Mouse (Mus musculus) hindbrain, embryonic 14.5 days (tissue): ENCODE data around the gene Ifi27. TPM values are rescaled to one million over a fixed set of nuclear protein-coding genes. Genes with fewer than 3 reads are reported as not detected.

ENCODE experiments used
- ATAC-seq: fragments of 200-750 bp; cut with Nextera tagmentation; 2 replicates; pipeline ENCODE4 v1.8.0; 2017; ENCODE audit warnings: moderate number of reproducible peaks, mild to moderate bottlenecking, moderate TSS enrichment, moderate library complexity; ENCODE audit not compliant: low FRiP score
- DNase-seq: peaks from one replicate; pipeline ENCODE4 v3.0.0-alpha.2; 2015; ENCODE audit warnings: low spot score
- H3K27ac ChIP-seq: fragments of 300-500 bp; sonication (generic); 2 replicates; pipeline ENCODE4 v1.5.1; 2014; ENCODE audit warnings: mild to moderate bottlenecking, moderate library complexity
- H3K27me3 ChIP-seq: fragments of 300-500 bp; sonication (generic); 2 replicates; pipeline ENCODE4 v1.6.1; 2014; ENCODE audit warnings: mild to moderate bottlenecking, low read length, mixed read lengths; ENCODE audit not compliant: control insufficient read depth, insufficient read depth
- H3K36me3 ChIP-seq: fragments of 300-500 bp; sonication (generic); replicated peaks from 2 replicates; pipeline ENCODE4 v1.6.1; 2014; ENCODE audit not compliant: control insufficient read depth, insufficient read depth
- H3K4me1 ChIP-seq: fragments of 300-500 bp; sonication (generic); replicated peaks from 2 replicates; pipeline ENCODE4 v1.6.1; 2014; ENCODE audit warnings: antibody characterized with exemption, low read length, mixed read lengths; ENCODE audit not compliant: control insufficient read depth, insufficient read depth
- H3K4me2 ChIP-seq: fragments of 300-500 bp; sonication (generic); replicated peaks from 2 replicates; pipeline ENCODE4 v1.6.1; 2014; ENCODE audit warnings: mild to moderate bottlenecking, moderate library complexity
- H3K4me3 ChIP-seq: fragments of 300-500 bp; sonication (generic); replicated peaks from 2 replicates; pipeline ENCODE4 v1.5.1; 2014; ENCODE audit warnings: mild to moderate bottlenecking, low read length
- H3K9ac ChIP-seq: fragments of 300-500 bp; sonication (generic); 2 replicates; pipeline ENCODE4 v1.6.1; 2014
- H3K9me3 ChIP-seq: fragments of 300-500 bp; sonication (generic); 2 replicates; pipeline ENCODE4 v1.6.1; 2016; ENCODE audit warnings: low read length; ENCODE audit not compliant: control insufficient read depth
- WGBS: fragments of 180-500 bp; shearing (Covaris S2); extraction: QIAGEN DNeasy Blood & Tissue Kit; methylation state at CpG from one replicate; pipeline ENCODE4 v1.1.7; 2014; 5-methylcytosine and 5-hydroxymethylcytosine counted together
- polyA plus RNA-seq: library from polyadenylated mRNA; unstranded; fragments of >200 nt; fragmentation: Nextera tagmentation; extraction: Ambion mirVana; gene quantifications from 2 replicates; pipeline ENCODE4 v1.2.1, GENCODE M21; 2014

Ifi27 gene
- polyA plus RNA-seq, 1 experiment from 2014 or later: 10.4 TPM

GRCm38 (mm10) chr12:103407720-103408119 lies 26.3 kb upstream of the Ifi27 start, which contains the start of gene 9330161L09Rik:
Gene 9330161L09Rik (minus strand): TSS chr12:103407820.
- no peak within 1 kb of the TSS for H3K4me2 ChIP-seq
- H3K27me3 ChIP-seq: no peaks in the 10 kb centered on the region
- DNase-seq (no peak), ATAC-seq (no peak)
- no peaks in the 10 kb centered on the region for H3K4me1 ChIP-seq
- H3K27ac ChIP-seq: no peak within 1 kb of the TSS
- peaks cover 98% of the 10 kb centered on the region for H3K36me3 ChIP-seq
- no peak within 1 kb of the TSS for H3K9ac ChIP-seq
- no peak within 1 kb of the TSS for H3K4me3 ChIP-seq
- 96% methylated on average over 4 of the region's 4 CpGs for WGBS
- no peaks in the 10 kb centered on the region for H3K9me3 ChIP-seq

DNA sequence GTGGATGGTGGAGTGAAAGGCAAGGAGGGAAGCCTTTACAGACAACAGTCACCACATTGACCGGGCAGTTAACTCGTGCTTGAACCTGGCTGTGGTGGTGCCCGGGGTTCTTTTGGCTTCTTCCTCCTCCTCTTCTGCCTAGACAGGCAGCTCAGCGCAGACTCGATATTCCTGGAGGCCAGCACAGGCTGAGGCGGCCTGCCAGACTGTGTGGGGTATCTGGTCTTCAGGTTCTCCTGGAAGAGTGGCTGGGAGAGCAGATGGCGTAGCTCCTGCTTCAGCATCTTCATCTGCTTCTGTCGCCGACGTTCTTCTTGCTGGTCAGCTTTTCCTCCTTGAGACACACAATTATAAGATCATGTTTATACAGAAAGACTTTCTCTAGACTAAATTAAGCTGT lies 25.9 kb upstream of the Ifi27 start:
- Histone ChIP-seq H3K9ac (no peak overlapping the region), H3K36me3 (peaks cover 98% of the 10 kb centered on the region), H3K4me2 (no peak overlapping the region), H3K27me3 (no peaks in the 10 kb centered on the region), H3K9me3 (no peaks in the 10 kb centered on the region), H3K4me1 (no peaks in the 10 kb centered on the region), H3K4me3 (no peak overlapping the region), H3K27ac (no peak overlapping the region)
- DNase-seq (no peak), ATAC-seq (no peak)
- 94% methylated on average over 10 of the region's 10 CpGs for WGBS

- Histone ChIP-seq H3K4me3 (peak overlapping the region; percentile 73), H3K27me3 (no peaks in the 10 kb centered on the region), H3K9me3 (no peaks in the 10 kb centered on the region), H3K9ac (peak overlapping the region; percentile 81), H3K27ac (peak overlapping the region; percentile 16; the same call in 1 of the 2 replicates), H3K4me1 (peaks cover 42% of the 10 kb centered on the region), H3K4me2 (peak overlapping the region; percentile 72), H3K36me3 (peaks cover 29% of the 10 kb centered on the region)
- ATAC-seq: no peak
- 11% methylated on average over 33 of the region's 33 CpGs for WGBS
- peak; percentile 30 for DNase-seq
Measured at GRCm38 (mm10) chr12:103425016-103425728, 8.8 kb upstream of the Ifi27 start.

GRCm38 (mm10) chr12:103425729-103426470 lies 8.1 kb upstream of the Ifi27 start, which contains the start of gene Ddx24:
Gene Ddx24 (minus strand): TSS chr12:103425830.
- Histone ChIP-seq H3K27ac (peak within 1 kb of the TSS; percentile 35; the same call in 1 of the 2 replicates), H3K4me3 (peak within 1 kb of the TSS; percentile 73), H3K4me1 (peaks cover 38% of the 10 kb centered on the region), H3K36me3 (peaks cover 29% of the 10 kb centered on the region), H3K9me3 (no peaks in the 10 kb centered on the region), H3K27me3 (no peaks in the 10 kb centered on the region), H3K4me2 (peak within 1 kb of the TSS; percentile 72), H3K9ac (peak within 1 kb of the TSS; percentile 81)
- 1% methylated on average over 32 of the region's 33 CpGs for WGBS
- ATAC-seq (peak; percentile 100), DNase-seq (peak; percentile 98)

DNA sequence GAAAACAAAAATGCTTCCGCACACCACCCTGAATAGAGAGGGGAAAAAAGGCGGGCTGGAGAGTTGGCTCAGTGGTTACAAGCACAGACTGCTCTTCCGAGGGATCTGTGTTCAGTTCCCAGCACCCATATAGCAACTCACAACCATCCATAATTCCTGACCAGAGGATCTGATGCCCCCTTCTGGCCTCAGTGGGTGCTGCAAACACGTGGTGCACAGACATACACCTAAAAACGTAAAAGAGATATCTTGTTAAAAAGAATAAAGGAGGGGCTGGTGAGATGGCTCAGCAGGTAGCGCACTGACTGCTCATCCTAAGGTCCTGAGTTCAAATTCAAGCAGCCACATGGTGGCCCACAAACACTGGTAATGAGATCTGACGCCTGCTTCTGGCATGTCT lies 7.3 kb upstream of the Ifi27 start:
- Histone ChIP-seq H3K4me1 (peaks cover 31% of the 10 kb centered on the region), H3K27ac (no peak overlapping the region), H3K9ac (no peak overlapping the region), H3K4me3 (no peak overlapping the region), H3K36me3 (peaks cover 23% of the 10 kb centered on the region), H3K4me2 (no peak overlapping the region), H3K9me3 (no peaks in the 10 kb centered on the region), H3K27me3 (no peaks in the 10 kb centered on the region)
- WGBS: 91% methylated on average over 7 of the region's 7 CpGs
- DNase-seq (no peak), ATAC-seq (no peak)

DNA sequence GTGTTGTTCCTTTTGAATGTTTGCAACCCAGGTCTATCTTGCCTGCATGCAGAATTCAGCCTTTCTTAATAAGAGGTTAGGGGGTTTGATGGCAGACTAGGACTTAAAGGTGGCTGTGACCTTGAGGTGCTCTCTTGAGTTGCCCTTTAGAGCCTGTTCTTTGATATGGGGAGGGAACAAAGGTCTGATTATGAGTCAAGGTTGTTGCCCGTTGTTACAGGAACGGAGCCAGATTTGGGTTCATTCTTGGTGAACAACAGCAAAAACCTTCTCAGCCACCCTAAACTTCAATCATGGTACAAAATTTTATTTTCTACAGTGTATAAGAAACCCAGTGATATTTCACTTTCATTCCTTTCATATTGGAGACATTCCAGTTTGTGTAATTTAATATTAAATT lies 581 bp upstream of the Ifi27 start:
- Histone ChIP-seq H3K36me3 (no peaks in the 10 kb centered on the region), H3K27ac (no peak overlapping the region), H3K27me3 (no peaks in the 10 kb centered on the region), H3K9ac (no peak overlapping the region), H3K4me2 (no peak overlapping the region), H3K4me3 (no peak overlapping the region), H3K9me3 (no peaks in the 10 kb centered on the region), H3K4me1 (no peaks in the 10 kb centered on the region)
- no peak for DNase-seq
- 93% methylated on average over 2 of the region's 2 CpGs for WGBS
- no peak for ATAC-seq

GRCm38 (mm10) chr12:103434861-103435260 lies 850 bp downstream of the Ifi27 start:
- Histone ChIP-seq H3K36me3 (no peaks in the 10 kb centered on the region), H3K27me3 (no peaks in the 10 kb centered on the region), H3K9ac (no peak overlapping the region), H3K9me3 (no peaks in the 10 kb centered on the region), H3K27ac (no peak overlapping the region), H3K4me3 (no peak overlapping the region), H3K4me1 (no peaks in the 10 kb centered on the region), H3K4me2 (no peak overlapping the region)
- ATAC-seq (no peak), DNase-seq (no peak)

DNA sequence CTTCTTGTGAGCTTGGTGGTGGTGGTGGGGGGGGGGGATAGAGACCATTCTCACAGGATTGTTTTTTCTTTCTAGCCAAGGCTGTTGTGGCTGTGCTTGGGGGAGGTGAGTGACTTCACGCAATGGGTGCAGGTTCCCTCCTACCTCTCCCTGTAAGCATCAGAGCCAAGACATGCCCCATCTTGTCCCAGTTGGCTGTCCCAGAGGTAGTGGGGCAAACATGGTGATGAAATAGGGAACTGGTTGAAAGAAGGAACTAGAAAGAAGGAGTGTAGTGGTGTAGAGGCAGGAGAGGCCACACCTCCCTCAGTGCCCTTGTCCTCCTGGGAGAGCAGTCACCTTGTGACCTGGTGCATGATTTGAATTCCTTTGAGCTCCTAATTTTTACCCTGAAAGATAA lies 3.6 kb downstream of the Ifi27 start:
- Histone ChIP-seq H3K4me1 (no peaks in the 10 kb centered on the region), H3K4me2 (no peak overlapping the region), H3K9ac (no peak overlapping the region), H3K9me3 (no peaks in the 10 kb centered on the region), H3K36me3 (no peaks in the 10 kb centered on the region), H3K27ac (no peak overlapping the region), H3K27me3 (no peaks in the 10 kb centered on the region), H3K4me3 (no peak overlapping the region)
- DNase-seq: no peak
- 95% methylated on average over 1 of the region's 1 CpGs for WGBS
- ATAC-seq: no peak

- no peak within 1 kb of the TSS for H3K4me2 ChIP-seq
- H3K4me1 ChIP-seq: no peaks in the 10 kb centered on the region
- H3K9ac ChIP-seq: no peak within 1 kb of the TSS
- ATAC-seq (no peak), DNase-seq (no peak)
- WGBS: 63% methylated on average over 3 of the region's 3 CpGs
- no peaks in the 10 kb centered on the region for H3K9me3 ChIP-seq
- no peaks in the 10 kb centered on the region for H3K36me3 ChIP-seq
- no peak within 1 kb of the TSS for H3K4me3 ChIP-seq
- no peaks in the 10 kb centered on the region for H3K27me3 ChIP-seq
- H3K27ac ChIP-seq: no peak within 1 kb of the TSS
Measured at GRCm38 (mm10) chr12:103443524-103443923, 9.5 kb downstream of the Ifi27 start, which contains the start of gene Ifi27l2a. Gene Ifi27l2a (minus strand): TSS chr12:103443680.
